Mouse (Mus musculus) heart, postnatal 0 days (tissue): ENCODE data around the gene Ccng1. TPM values are rescaled to one million over a fixed set of nuclear protein-coding genes. Genes with fewer than 3 reads are reported as not detected.

ENCODE experiments used
- ATAC-seq: fragments of 200-750 bp; cut with Nextera tagmentation; 2 replicates; pipeline ENCODE4 v1.8.0; 2017; ENCODE audit warnings: low read depth, moderate number of reproducible peaks, moderate library complexity; ENCODE audit not compliant: insufficient read depth
- DNase-seq: peaks from one replicate; pipeline ENCODE4 v3.0.0-alpha.2; 2016; ENCODE audit warnings: low spot score
- H3K27ac ChIP-seq: fragments of 300-500 bp; sonication (generic); 2 replicates; pipeline ENCODE4 v1.5.1; 2014; ENCODE audit warnings: low read depth, mild to moderate bottlenecking
- H3K27me3 ChIP-seq: fragments of 300-500 bp; sonication (generic); 2 replicates; pipeline ENCODE4 v1.6.1; 2014; ENCODE audit warnings: low read length, mixed read lengths; ENCODE audit not compliant: control insufficient read depth, insufficient read depth
- H3K36me3 ChIP-seq: fragments of 300-500 bp; sonication (generic); replicated peaks from 2 replicates; pipeline ENCODE4 v1.6.1; 2014; ENCODE audit warnings: low read length, mixed read lengths; ENCODE audit not compliant: control insufficient read depth, insufficient read depth
- H3K4me1 ChIP-seq: fragments of 300-500 bp; sonication (generic); 2 replicates; pipeline ENCODE4 v1.6.1; 2014; ENCODE audit warnings: antibody characterized with exemption; ENCODE audit not compliant: control insufficient read depth, insufficient read depth
- H3K4me2 ChIP-seq: fragments of 300-500 bp; sonication (generic); 2 replicates; pipeline ENCODE4 v1.6.1; 2014; ENCODE audit warnings: low read depth, mild to moderate bottlenecking, low read length, moderate library complexity
- H3K4me3 ChIP-seq: fragments of 300-500 bp; sonication (generic); 2 replicates; pipeline ENCODE4 v1.5.1; 2014; ENCODE audit warnings: low read depth, low read length
- H3K9ac ChIP-seq: fragments of 300-500 bp; sonication (generic); replicated peaks from 2 replicates; pipeline ENCODE4 v1.6.1; 2014; ENCODE audit warnings: low read depth, low read length, mixed read lengths
- H3K9me3 ChIP-seq: fragments of 300-500 bp; sonication (generic); replicated peaks from 2 replicates; pipeline ENCODE4 v1.6.1; 2016; ENCODE audit warnings: low read length; ENCODE audit not compliant: control insufficient read depth
- CTCF ChIP-seq: IDR thresholded peaks from 2 replicates; pipeline ENCODE4 v1.5.1; 2016; ENCODE audit warnings: antibody characterized with exemption, control low read depth, low read depth
- EP300 ChIP-seq: IDR thresholded peaks from 2 replicates; pipeline ENCODE4 v1.6.1; 2016; ENCODE audit warnings: antibody characterized with exemption, low read depth
- WGBS: fragments of 180-500 bp; shearing (Covaris S2); extraction: QIAGEN DNeasy Blood & Tissue Kit; methylation state at CpG from one replicate; pipeline ENCODE4 v1.1.7; 2014; 5-methylcytosine and 5-hydroxymethylcytosine counted together
- polyA plus RNA-seq: library from polyadenylated mRNA; unstranded; fragments of >200 nt; fragmentation: Nextera tagmentation; extraction: Ambion mirVana; gene quantifications from 2 replicates; pipeline ENCODE4 v1.2.1, GENCODE M21; 2015
- total RNA-seq: library from RNA; depleted of rRNA; stranded (reverse); fragments of >200 nt; gene quantifications from 2 replicates; pipeline ENCODE4 v1.2.3, GENCODE M21; 2014; ENCODE audit warnings: low replicate concordance

Ccng1 gene
- total and polyA plus RNA-seq, 2 experiments from 2014 or later = 174 to 246 TPM

- H3K27ac ChIP-seq = no peak overlapping the region
- H3K27me3 ChIP-seq = no peaks in the 10 kb centered on the region
- H3K4me1 ChIP-seq = peaks cover 10% of the 10 kb centered on the region
- no peak for ATAC-seq
- no peaks in the 10 kb centered on the region for H3K9me3 ChIP-seq
- peaks cover 16% of the 10 kb centered on the region for H3K36me3 ChIP-seq
- TF ChIP-seq EP300 (no peak), CTCF (no peak)
- no peak overlapping the region for H3K9ac ChIP-seq
- DNase-seq = no peak
- no peak overlapping the region for H3K4me3 ChIP-seq
- no peak overlapping the region for H3K4me2 ChIP-seq
- 87% methylated on average over 8 of the region's 8 CpGs for WGBS
Measured at GRCm38 (mm10) chr11:40755968-40756367, 857 bp upstream of the Ccng1 start.

DNA sequence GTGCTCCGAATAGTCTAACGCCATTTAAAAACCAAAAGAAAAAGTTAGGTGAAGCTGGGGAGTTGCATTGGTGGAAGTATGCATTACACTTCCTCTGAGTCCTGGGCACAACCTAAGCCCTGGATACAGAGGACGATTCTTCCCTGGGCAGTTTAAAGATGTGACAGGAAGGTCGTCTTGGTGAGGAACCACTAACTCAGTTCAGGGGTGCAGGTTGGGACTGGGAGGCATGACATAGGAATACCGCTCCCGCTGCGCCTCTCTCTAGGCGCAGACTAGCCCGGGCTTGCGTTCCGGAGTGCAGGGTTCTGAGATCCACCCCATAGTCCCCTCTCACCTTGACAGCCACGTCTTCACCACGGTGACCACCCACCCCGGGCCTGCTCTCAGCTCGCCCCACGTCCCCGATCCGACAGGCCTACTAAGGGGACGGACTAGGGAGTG, 425 bp downstream of the Ccng1 start:
- Histone ChIP-seq H3K27ac (peak overlapping the region; percentile 97), H3K27me3 (no peaks in the 10 kb centered on the region), H3K9ac (peak overlapping the region; percentile 93), H3K9me3 (no peaks in the 10 kb centered on the region), H3K4me2 (peak overlapping the region; percentile 63), H3K36me3 (peaks cover 23% of the 10 kb centered on the region), H3K4me1 (peaks cover 10% of the 10 kb centered on the region), H3K4me3 (peak overlapping the region; percentile 92)
- under 1% methylated on average over 19 of the region's 19 CpGs for WGBS
- 0 out of 2 replicates have a peak, but pooled peaks have one; percentile 34 for TF ChIP-seq EP300
- no peak for TF ChIP-seq CTCF
- ATAC-seq (peak; percentile 63), DNase-seq (peak; percentile 25)

- H3K4me2 ChIP-seq = peak overlapping the region; percentile 63
- peaks cover 10% of the 10 kb centered on the region for H3K4me1 ChIP-seq
- DNase-seq (peak; percentile 91), ATAC-seq (peak; percentile 39)
- peaks cover 27% of the 10 kb centered on the region for H3K36me3 ChIP-seq
- peak overlapping the region; percentile 92 for H3K4me3 ChIP-seq
- 25% methylated on average over 6 of the region's 6 CpGs for WGBS
- peak overlapping the region; percentile 93 for H3K9ac ChIP-seq
- no peaks in the 10 kb centered on the region for H3K27me3 ChIP-seq
- H3K9me3 ChIP-seq = no peaks in the 10 kb centered on the region
- no peak for TF ChIP-seq CTCF
- 0 out of 2 replicates have a peak, but pooled peaks have one; percentile 37 for TF ChIP-seq EP300
- peak overlapping the region; percentile 97 for H3K27ac ChIP-seq
Measured at GRCm38 (mm10) chr11:40753836-40754235, 1.3 kb downstream of the Ccng1 start.

DNA sequence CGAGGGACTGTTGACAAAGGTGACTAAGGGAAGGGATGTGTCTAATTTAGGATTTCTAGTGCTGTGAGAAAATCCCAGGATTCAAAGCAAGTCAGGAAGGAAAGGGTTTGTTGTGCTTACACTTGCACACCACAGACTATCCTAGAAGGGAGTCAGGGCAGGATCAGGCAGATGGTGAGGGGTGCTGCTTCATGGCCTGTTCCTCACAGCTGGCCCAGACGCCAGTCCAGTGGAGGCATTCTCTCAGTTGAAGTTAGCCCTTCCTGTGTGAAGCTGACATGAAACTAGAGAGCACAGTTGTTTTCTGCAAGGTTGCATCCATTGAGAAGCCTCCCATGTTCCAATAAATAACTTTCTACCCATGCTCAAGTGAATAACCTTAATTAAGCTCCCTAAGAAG, 7.4 kb downstream of the Ccng1 start:
- TF ChIP-seq CTCF (no peak), EP300 (no peak)
- Histone ChIP-seq H3K9ac (no peak overlapping the region), H3K27ac (no peak overlapping the region), H3K4me3 (no peak overlapping the region), H3K4me1 (peaks cover 7% of the 10 kb centered on the region), H3K9me3 (no peaks in the 10 kb centered on the region), H3K4me2 (no peak overlapping the region), H3K27me3 (no peaks in the 10 kb centered on the region), H3K36me3 (peaks cover 30% of the 10 kb centered on the region)
- DNase-seq (no peak), ATAC-seq (no peak)
- 55% methylated on average over 2 of the region's 2 CpGs for WGBS

DNA sequence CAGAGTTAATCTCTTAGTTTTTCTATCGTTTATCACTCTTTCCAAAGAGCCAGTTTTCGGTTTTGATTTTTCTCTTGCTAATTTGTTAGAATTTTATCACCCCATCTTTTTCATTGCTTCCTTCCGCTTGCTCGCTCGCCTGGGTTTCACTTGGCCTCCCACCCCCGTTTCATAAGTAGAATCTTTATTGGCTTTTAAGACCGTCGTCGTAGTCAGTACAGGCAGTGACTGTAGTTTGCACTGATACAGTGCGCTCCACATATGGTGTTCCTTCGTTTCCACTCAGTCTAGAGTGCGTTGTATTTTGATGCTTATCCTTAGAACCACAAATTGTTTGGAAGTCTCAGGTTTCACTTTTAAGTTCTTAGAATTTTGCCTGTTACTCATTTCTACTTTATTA, 8.8 kb downstream of the Ccng1 start:
- Histone ChIP-seq H3K9ac (no peak overlapping the region), H3K36me3 (peaks cover 27% of the 10 kb centered on the region), H3K27me3 (no peaks in the 10 kb centered on the region), H3K9me3 (no peaks in the 10 kb centered on the region), H3K27ac (no peak overlapping the region), H3K4me3 (no peak overlapping the region), H3K4me2 (no peak overlapping the region), H3K4me1 (no peaks in the 10 kb centered on the region)
- TF ChIP-seq CTCF (no peak), EP300 (no peak)
- DNase-seq = no peak
- no peak for ATAC-seq
- 86% methylated on average over 12 of the region's 12 CpGs for WGBS

- H3K4me1 ChIP-seq = no peaks in the 10 kb centered on the region
- no peak for TF ChIP-seq CTCF
- TF ChIP-seq EP300 = no peak
- no peak for ATAC-seq
- H3K36me3 ChIP-seq = peaks cover 27% of the 10 kb centered on the region
- no peaks in the 10 kb centered on the region for H3K27me3 ChIP-seq
- no peak overlapping the region for H3K9ac ChIP-seq
- no peak overlapping the region for H3K4me3 ChIP-seq
- DNase-seq = no peak
- no peak overlapping the region for H3K4me2 ChIP-seq
- WGBS = 71% methylated on average over 3 of the region's 3 CpGs
- no peaks in the 10 kb centered on the region for H3K9me3 ChIP-seq
- H3K27ac ChIP-seq = no peak overlapping the region
Measured at GRCm38 (mm10) chr11:40744348-40744747, 10.8 kb downstream of the Ccng1 start.
